Mouse (Mus musculus) kidney, embryonic 14.5 days (tissue): ENCODE results near the gene Med15. TPM values are rescaled to one million over a fixed set of nuclear protein-coding genes. Genes with fewer than 3 reads are reported as not detected.

Experiments
- ATAC-seq: fragments of 200-750 bp; cut with Nextera tagmentation; 2 replicates; pipeline ENCODE4 v1.8.0; 2017; ENCODE audit warnings: moderate number of reproducible peaks, mild to moderate bottlenecking, moderate TSS enrichment, moderate library complexity; ENCODE audit not compliant: low FRiP score, low TSS enrichment
- H3K27ac ChIP-seq: fragments of 300-500 bp; sonication (generic); 2 replicates; pipeline ENCODE4 v1.5.1; 2014; ENCODE audit warnings: low read depth, mild to moderate bottlenecking, low read length, moderate library complexity, mixed read lengths
- H3K27me3 ChIP-seq: fragments of 300-500 bp; sonication (generic); 2 replicates; pipeline ENCODE4 v1.6.1; 2014; ENCODE audit warnings: mild to moderate bottlenecking, low read length; ENCODE audit not compliant: control insufficient read depth, insufficient read depth
- H3K36me3 ChIP-seq: fragments of 300-500 bp; sonication (generic); 2 replicates; pipeline ENCODE4 v1.6.1; 2014; ENCODE audit warnings: low read length, mixed read lengths; ENCODE audit not compliant: control insufficient read depth, insufficient read depth
- H3K4me1 ChIP-seq: fragments of 300-500 bp; sonication (generic); 2 replicates; pipeline ENCODE4 v1.6.1; 2014; ENCODE audit warnings: low read length, mixed read lengths; ENCODE audit not compliant: control insufficient read depth, insufficient read depth
- H3K4me2 ChIP-seq: fragments of 300-500 bp; sonication (generic); replicated peaks from 2 replicates; pipeline ENCODE4 v1.6.1; 2014; ENCODE audit warnings: low read depth, mild to moderate bottlenecking, low read length
- H3K4me3 ChIP-seq: fragments of 300-500 bp; sonication (generic); 2 replicates; pipeline ENCODE4 v1.5.1; 2014; ENCODE audit warnings: mild to moderate bottlenecking, low read length
- H3K9ac ChIP-seq: fragments of 300-500 bp; sonication (generic); 2 replicates; pipeline ENCODE4 v1.6.1; 2014; ENCODE audit warnings: low read depth, mild to moderate bottlenecking, low read length, moderate library complexity
- H3K9me3 ChIP-seq: fragments of 300-500 bp; sonication (generic); 2 replicates; pipeline ENCODE4 v1.6.1; 2016; ENCODE audit warnings: low read length; ENCODE audit not compliant: control insufficient read depth
- WGBS: fragments of 180-500 bp; shearing (Covaris S2); extraction: QIAGEN DNeasy Blood & Tissue Kit; methylation state at CpG from one replicate; pipeline ENCODE4 v1.1.7; 2014; 5-methylcytosine and 5-hydroxymethylcytosine counted together
- polyA plus RNA-seq: library from polyadenylated mRNA; unstranded; fragments of >200 nt; fragmentation: Nextera tagmentation; extraction: Ambion mirVana; gene quantifications from 2 replicates; pipeline ENCODE4 v1.2.1, GENCODE M21; 2014

Gene Med15
- polyA plus RNA-seq, 1 experiment from 2014 or later: 39.7 TPM

GRCm38 (mm10) chr16:17724448-17724847 lies 8.2 kb downstream of the Med15 start:
- H3K9ac ChIP-seq: no peak overlapping the region
- no peak overlapping the region for H3K4me3 ChIP-seq
- H3K9me3 ChIP-seq: no peaks in the 10 kb centered on the region
- no peak for ATAC-seq
- 89% methylated on average over 3 of the region's 3 CpGs for WGBS
- no peaks in the 10 kb centered on the region for H3K27me3 ChIP-seq
- H3K4me1 ChIP-seq: peaks cover 8% of the 10 kb centered on the region
- no peak overlapping the region for H3K4me2 ChIP-seq
- H3K27ac ChIP-seq: no peak overlapping the region
- H3K36me3 ChIP-seq: no peaks in the 10 kb centered on the region

- H3K4me1 ChIP-seq: peaks cover 8% of the 10 kb centered on the region
- H3K4me2 ChIP-seq: no peak overlapping the region
- no peaks in the 10 kb centered on the region for H3K27me3 ChIP-seq
- 93% methylated on average over 1 of the region's 1 CpGs for WGBS
- ATAC-seq: no peak
- H3K36me3 ChIP-seq: no peaks in the 10 kb centered on the region
- no peak overlapping the region for H3K9ac ChIP-seq
- H3K4me3 ChIP-seq: no peak overlapping the region
- H3K27ac ChIP-seq: no peak overlapping the region
- H3K9me3 ChIP-seq: no peaks in the 10 kb centered on the region
Observed at GRCm38 (mm10) chr16:17723325-17723626, 9.4 kb downstream of the Med15 start.

GRCm38 (mm10) chr16:17722461-17723324 lies 10.0 kb downstream of the Med15 start:
- WGBS: 2% methylated on average over 43 of the region's 44 CpGs
- Histone ChIP-seq H3K4me2 (peak overlapping the region; percentile 92), H3K9ac (peak overlapping the region; percentile 90), H3K36me3 (no peaks in the 10 kb centered on the region), H3K27ac (peak overlapping the region; percentile 80), H3K4me3 (peak overlapping the region; percentile 91), H3K27me3 (no peaks in the 10 kb centered on the region), H3K9me3 (no peaks in the 10 kb centered on the region), H3K4me1 (peaks cover 8% of the 10 kb centered on the region)
- ATAC-seq: peak; percentile 89

GRCm38 (mm10) chr16:17721822-17722460 lies 10.8 kb downstream of the Med15 start:
- H3K27me3 ChIP-seq: no peaks in the 10 kb centered on the region
- peak overlapping the region; percentile 91 for H3K4me3 ChIP-seq
- H3K9ac ChIP-seq: peak overlapping the region; percentile 90
- WGBS: 6% methylated on average over 10 of the region's 10 CpGs
- peak overlapping the region; percentile 92 for H3K4me2 ChIP-seq
- peak overlapping the region; percentile 80; the same call in 1 of the 2 replicates for H3K27ac ChIP-seq
- 0 out of 2 replicates have a peak, but pooled peaks have one; percentile 8 for ATAC-seq
- H3K4me1 ChIP-seq: peaks cover 8% of the 10 kb centered on the region
- no peaks in the 10 kb centered on the region for H3K36me3 ChIP-seq
- H3K9me3 ChIP-seq: no peaks in the 10 kb centered on the region

- Histone ChIP-seq H3K9ac (peak overlapping the region; percentile 90), H3K4me3 (peak overlapping the region; percentile 91), H3K27ac (no peak overlapping the region)
Observed at GRCm38 (mm10) chr16:17721114-17721808, 11.4 kb downstream of the Med15 start.

GRCm38 (mm10) chr16:17717791-17718190 lies 14.9 kb downstream of the Med15 start:
- Histone ChIP-seq H3K27ac (no peak overlapping the region), H3K4me3 (no peak overlapping the region), H3K9me3 (no peaks in the 10 kb centered on the region), H3K27me3 (no peaks in the 10 kb centered on the region), H3K4me2 (no peak overlapping the region), H3K4me1 (peaks cover 8% of the 10 kb centered on the region), H3K9ac (no peak overlapping the region), H3K36me3 (no peaks in the 10 kb centered on the region)
- WGBS: 87% methylated on average over 1 of the region's 1 CpGs
- no peak for ATAC-seq

More at GRCm38 (mm10) chr16:17721114-17721808, 11.4 kb downstream of the Med15 start:
- Histone ChIP-seq H3K36me3 (no peaks in the 10 kb centered on the region), H3K4me1 (peaks cover 8% of the 10 kb centered on the region), H3K9me3 (no peaks in the 10 kb centered on the region), H3K27me3 (no peaks in the 10 kb centered on the region), H3K4me2 (peak overlapping the region; percentile 92)
- no peak for ATAC-seq
- WGBS: 71% methylated on average over 9 of the region's 9 CpGs

DNA sequence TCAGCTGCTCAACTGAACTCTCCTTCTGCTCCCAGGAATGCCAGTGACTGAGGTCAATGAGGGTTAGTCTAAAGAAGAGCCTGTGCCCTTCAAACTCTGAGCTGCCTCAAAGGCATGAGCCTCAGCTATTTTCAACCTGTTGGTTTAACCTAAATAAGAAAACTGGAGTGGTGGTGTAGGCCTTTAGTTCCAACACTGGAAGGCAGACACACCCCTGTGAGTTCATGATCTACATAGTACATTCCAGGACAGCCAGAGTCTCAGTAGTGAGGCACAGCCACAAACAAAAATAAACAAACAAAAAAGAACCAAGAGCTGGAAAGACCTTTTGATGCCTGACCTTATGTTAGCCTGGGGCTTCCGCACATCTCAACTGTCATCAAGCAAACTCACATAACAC lies 25.1 kb downstream of the Med15 start:
- ATAC-seq: no peak
- no peaks in the 10 kb centered on the region for H3K27me3 ChIP-seq
- 92% methylated on average over 1 of the region's 1 CpGs for WGBS

GRCm38 (mm10) chr16:17701043-17701405 lies 31.7 kb downstream of the Med15 start:
- Histone ChIP-seq H3K27me3 (no peaks in the 10 kb centered on the region), H3K4me1 (no peaks in the 10 kb centered on the region), H3K9me3 (no peaks in the 10 kb centered on the region), H3K9ac (no peak overlapping the region), H3K27ac (no peak overlapping the region), H3K36me3 (peaks cover 19% of the 10 kb centered on the region), H3K4me3 (no peak overlapping the region), H3K4me2 (no peak overlapping the region)
- ATAC-seq: no peak
- 82% methylated on average over 2 of the region's 2 CpGs for WGBS

More for the DNA sequence above, 25.1 kb downstream of the Med15 start:
- Histone ChIP-seq H3K9ac (no peak overlapping the region), H3K4me3 (no peak overlapping the region), H3K9me3 (no peaks in the 10 kb centered on the region), H3K4me2 (no peak overlapping the region), H3K36me3 (peaks cover 3% of the 10 kb centered on the region; the same call in 1 of the 2 replicates), H3K27ac (no peak overlapping the region), H3K4me1 (no peaks in the 10 kb centered on the region)
